Mouse (Mus musculus) layer of hippocampus, adult 11-12 months (tissue): ENCODE measurements around the gene Tfap2a.

Experiments used
- DNase-seq: peaks from one replicate; pipeline ENCODE4 v3.0.0; 2022; ENCODE audit warnings: low spot score

The Tfap2a gene

DNA sequence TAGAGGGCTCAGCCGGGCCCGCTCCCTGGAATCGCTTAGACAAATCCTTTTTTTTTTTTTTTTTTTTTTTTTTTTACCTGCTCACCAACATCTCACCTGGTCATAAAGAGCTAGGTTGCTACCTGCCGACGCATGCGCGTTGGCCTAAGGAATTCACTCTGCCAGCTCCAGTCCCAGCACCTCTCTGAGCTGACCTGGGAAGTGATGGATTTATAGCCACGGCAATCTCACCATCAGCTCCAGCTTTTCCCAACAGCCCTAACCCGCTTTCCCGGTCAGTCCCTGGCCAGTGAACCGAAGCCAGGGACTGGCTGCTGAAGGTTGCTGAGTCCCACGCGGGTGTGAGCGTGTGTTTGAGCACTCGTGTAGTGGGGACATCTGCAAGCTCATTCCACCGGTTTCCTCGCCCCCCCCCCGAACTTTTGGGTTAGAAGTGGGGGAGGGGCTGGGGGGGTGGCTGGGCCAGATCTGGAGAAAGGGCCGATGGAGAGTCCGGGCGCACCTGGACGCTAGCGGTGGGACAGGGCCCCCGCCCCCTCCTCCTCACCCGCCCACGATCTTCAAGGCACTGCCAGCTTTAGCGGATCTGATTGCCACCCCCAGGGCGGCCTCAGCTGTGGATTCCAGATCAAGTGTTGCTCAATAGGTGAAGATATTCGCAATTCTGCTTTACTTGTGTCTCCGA lies at the start of gene Tfap2a:
Tfap2a (minus strand) TSS at position 181 of the 685 bp plus-strand sequence.
- no peak for DNase-seq

DNA sequence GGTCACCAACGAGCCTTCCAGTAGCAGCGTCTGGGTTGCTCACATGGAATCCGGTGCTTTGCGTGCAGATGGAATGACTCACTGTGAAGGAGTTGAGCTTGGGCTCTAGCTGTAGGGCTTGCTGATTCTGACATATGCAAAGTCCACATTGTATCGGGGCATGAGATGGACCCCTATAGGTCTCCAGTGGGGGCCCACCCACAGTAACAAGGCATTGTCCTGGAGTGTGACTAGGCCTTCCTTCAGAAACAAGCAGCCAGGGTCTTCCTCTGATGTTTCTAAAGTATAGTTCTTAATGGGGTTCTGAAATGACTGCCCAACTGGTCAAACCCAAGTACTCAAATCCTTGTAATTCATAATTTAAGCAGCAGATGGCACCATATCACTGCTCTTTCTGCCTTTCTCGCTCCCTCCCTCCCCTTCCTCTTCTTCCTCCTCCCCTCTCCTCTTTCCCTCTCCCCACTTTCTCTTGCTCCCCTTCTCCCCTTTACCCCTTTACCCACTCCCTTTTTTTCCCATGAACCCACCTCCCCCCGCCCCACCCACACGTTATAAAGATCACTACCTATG lies 46.1 kb upstream of the Tfap2a start:
- DNase-seq: peak; percentile 9

GRCm38 (mm10) chr13:40757995-40758394 lies 19.8 kb upstream of the Tfap2a start:
- no peak for DNase-seq

GRCm38 (mm10) chr13:40756356-40756755 lies 18.2 kb upstream of the Tfap2a start:
- no peak for DNase-seq

- DNase-seq: no peak
These were observed 15.9 kb upstream of the Tfap2a start for GRCm38 (mm10) chr13:40754091-40754490.

- no peak for DNase-seq
These were observed 13.7 kb upstream of the Tfap2a start for GRCm38 (mm10) chr13:40751889-40752288.

DNA sequence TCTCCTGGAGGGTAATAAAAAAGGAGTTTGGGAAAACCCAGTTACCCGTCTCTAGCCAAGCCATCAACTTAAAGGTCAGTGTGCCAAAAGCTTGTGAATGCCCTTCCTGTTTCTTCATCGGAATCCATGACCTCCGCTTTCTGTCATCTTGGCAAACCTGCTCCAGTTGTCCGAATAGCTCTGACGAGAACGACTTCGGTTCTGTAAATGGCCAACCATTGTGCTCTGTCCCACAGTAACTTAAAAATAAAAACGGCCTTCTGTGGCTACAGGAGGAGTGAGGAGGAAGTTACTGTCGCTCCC lies 11.4 kb upstream of the Tfap2a start:
- DNase-seq: no peak

GRCm38 (mm10) chr13:40748785-40749602 lies 10.8 kb upstream of the Tfap2a start:
- no peak for DNase-seq

- no peak for DNase-seq
These were observed 6.1 kb upstream of the Tfap2a start for GRCm38 (mm10) chr13:40744111-40744805.

DNA sequence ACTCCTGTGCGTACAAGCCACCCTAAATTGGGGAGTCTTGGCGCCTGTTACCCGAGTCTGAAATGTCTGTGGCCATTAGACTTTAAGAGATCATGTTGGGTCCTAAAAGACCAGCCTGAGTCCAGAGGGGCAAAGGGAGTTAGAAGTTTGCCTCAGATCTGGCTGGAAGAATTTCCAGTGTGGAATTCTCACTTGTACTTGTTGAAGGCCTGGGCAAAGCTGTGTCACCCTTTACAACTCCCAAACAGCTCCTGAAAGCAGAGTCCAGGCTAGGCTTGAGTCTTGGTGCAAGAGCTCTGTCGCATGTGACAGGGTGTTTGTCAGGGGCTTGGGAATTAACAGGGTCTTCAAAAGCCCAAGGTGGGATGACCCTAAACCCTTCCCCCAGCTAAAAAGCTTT lies 5.0 kb upstream of the Tfap2a start:
- no peak for DNase-seq

DNA sequence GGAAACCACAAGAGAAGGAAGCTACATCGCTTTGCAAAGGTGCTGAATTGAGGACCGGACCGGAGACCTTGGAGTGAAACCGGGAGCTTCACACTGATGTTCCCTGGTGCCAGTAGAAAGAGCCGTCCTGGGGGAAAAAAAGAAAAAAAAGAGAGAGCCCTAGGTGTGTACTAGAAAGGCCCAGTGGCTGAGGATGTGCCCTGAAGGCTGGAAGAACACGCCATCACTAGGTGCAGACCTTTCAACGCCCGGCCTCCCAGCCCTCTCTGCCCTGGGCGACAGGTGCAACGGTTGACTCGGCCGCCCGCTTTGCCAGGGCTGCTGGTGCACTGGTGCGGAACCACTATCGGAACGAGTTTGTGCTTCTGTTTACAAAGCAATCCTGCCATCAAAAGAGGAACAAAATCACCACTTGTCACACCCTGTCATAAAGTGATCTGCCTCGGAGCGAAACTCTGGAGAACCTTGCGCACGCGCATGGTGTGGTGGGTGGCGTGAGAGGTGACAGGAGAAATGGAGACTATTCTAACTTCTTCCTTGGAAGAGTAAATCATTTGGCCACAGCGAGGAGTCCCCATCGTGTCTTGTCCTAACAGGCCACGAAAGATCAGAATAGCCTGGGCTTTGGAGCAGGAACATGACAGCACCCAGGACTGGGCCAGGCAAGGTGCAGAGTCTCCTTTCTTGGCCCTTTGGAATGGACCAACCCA lies 3.8 kb upstream of the Tfap2a start:
- DNase-seq: no peak

- no peak for DNase-seq
These were observed 3.3 kb upstream of the Tfap2a start for GRCm38 (mm10) chr13:40741436-40741835.

GRCm38 (mm10) chr13:40740727-40741360 lies 2.7 kb upstream of the Tfap2a start:
- no peak for DNase-seq

DNA sequence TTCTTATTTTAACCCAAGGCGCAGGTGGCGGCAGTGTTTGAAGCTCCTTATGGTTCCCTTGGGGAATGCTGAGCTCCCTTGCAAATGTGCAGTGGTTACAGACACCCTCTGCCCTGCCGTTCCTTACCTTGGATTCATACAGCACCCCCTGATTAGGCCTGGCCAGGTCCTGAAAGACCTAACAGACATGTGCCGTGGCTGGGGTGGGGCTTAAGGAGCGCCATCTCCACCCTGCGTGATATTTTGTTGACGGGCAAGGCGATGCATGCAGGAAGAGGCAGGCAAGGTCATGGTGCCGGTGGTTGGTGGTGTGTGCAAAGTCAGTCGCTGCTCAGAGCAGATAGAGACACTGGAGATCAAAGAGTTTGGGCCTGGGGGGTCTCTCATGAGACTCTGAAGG lies 1.7 kb upstream of the Tfap2a start:
- DNase-seq: no peak

GRCm38 (mm10) chr13:40739121-40739650 lies 1.0 kb upstream of the Tfap2a start:
- DNase-seq: no peak

GRCm38 (mm10) chr13:40737761-40738160 lies 415 bp downstream of the Tfap2a start:
- no peak for DNase-seq

- DNase-seq: no peak
These were observed 1.1 kb downstream of the Tfap2a start for GRCm38 (mm10) chr13:40737099-40737498.

DNA sequence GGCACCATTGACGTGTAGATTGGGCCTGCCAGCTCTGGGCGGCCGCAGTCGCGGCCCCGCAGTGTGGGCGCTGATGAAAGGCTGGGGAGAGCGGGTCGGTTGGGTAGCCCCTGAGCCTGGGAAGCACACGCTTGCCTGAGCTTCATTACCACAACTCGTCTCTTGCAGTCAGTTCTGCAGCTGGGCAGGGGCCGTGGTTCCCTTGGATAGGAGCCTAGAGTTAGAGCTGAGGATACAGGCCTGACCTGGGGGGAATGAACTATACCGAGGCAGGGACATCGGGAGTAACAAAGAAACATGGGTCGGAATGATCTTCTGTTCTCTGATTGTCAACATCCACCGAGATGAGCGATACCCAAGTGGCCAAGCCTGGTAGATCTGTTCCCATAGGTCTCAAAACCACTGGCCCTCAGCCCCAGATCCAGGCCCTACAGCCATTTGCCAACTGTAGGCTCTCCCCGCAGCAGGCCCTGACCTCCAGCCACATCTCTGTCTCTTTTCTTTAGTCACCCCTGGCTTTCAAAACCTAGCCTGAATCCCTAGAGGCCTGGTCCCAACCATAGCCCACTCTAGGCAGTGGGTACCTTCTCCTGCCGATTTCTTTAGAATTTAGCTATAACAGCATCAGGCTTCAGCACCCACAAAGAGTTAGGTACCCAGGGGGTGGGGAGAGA lies 1.9 kb downstream of the Tfap2a start:
- DNase-seq: no peak

GRCm38 (mm10) chr13:40735416-40736106 lies 2.6 kb downstream of the Tfap2a start:
- no peak for DNase-seq

DNA sequence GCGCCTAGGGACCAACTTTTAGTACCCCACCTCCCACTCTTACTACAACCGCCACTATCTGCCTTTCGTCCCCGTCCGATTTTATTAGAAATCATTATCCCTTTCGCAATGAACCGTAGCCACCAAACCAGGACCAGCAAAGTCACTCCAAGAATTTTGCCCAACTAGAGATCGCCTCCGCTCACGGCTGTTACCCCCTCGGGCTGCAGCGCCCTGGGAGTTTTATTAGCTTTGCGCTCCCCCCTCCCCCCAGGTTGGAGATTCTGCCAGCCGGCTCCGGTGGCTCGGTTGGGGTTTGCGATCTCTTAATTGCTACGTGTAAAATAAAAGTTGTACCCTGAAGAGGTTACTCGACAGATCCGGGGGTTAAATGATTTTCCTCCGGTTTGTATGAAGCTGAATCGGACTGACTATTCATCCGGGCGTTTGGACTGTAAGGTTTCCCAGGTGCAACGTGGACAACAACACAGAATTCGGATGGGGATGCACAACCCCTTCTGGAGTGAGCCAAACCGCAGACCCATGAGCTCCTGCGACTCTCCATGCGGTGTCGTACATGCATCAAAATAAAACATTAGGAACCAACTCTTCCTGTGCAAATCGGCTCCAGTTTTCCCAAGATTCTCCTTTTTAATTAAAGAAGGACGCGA lies 3.7 kb downstream of the Tfap2a start:
- no peak for DNase-seq
